Mouse (Mus musculus) B cell, adult 67 days (primary cell): ENCODE data around the gene Tra2a. TPM values are rescaled to one million over a fixed set of nuclear protein-coding genes. Genes with fewer than 3 reads are reported as not detected.

Source experiments
- total RNA-seq, 2 experiments: library from RNA; stranded (reverse); gene quantifications; 4 replicates each; pipeline ENCODE4 v1.2.4; 2023

The Tra2a gene
- 100 to 1,000 TPM; 200 to 236 TPM for total RNA-seq

GRCm38 (mm10) chr6:49263847-49264243, at the start of gene Tra2a:
TSS of gene Tra2a (minus strand) at chr6:49264033.

DNA sequence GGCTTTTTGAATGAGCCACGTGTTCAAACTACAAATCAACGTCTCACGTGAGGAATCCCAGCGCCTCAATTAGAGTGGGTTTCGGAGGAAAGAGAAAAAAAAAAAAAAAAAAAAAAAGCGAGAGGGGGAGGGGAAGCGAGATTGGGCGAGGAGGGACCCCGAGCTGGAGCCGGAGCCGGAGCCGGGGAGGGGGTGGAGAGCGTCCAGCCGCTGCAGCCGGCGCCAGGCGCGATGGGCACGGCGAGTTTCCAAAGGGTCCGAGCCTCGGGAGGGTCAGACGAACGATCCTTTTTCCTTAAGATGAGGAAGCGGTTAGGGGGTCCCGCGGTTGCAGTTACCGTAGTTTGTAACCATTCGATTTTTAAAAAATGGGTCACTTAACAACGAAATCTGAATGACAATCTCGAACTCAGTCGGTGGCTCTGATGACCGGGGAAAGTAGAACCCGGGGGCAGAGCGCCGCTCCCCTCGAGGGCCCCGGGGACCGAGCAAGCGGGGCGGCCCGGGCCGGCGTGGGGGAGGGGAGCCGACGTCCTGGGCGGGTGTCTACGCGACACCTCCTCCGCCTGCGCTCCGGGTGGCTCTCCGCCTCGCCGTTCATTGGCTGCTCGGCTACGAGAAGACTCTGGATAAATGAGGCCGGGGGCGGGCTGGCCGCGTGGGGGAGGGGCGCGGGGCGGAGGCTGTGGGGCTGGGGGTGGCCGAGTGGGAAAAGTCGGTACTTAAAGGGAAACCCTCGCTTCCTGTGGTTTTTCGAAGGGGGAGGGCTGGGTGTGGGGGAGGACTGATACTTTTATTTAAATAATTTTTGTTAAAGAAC, 48.7 kb downstream of the Tra2a start, which contains the start of gene Igf2bp3:
Igf2bp3 (minus strand) TSS at position 30 of the 820 bp plus-strand sequence.

Other genes starting within 250 kb of the Tra2a start
- not detected for gene Gpnmb, start 227.5 kb downstream of the Tra2a start, total RNA-seq
- 10 to 100 TPM; 33.7 to 41.9 TPM for gene Malsu1, start 190.2 kb downstream of the Tra2a start, total RNA-seq
- 1 to 10 TPM in 1 of 2 experiments, under 1 TPM in 1; 0.93 to 1.4 TPM for gene Igf2bp3, start 49.1 kb downstream of the Tra2a start, total RNA-seq
- 1 to 10 TPM; 3.2 to 3.6 TPM for gene Ccdc126, start 55.2 kb upstream of the Tra2a start, total RNA-seq
- gene Fam221a, start 103.7 kb upstream of the Tra2a start, total RNA-seq: 1 to 10 TPM; 2.8 to 3.6 TPM
- not detected for gene Stk31, start 131.6 kb upstream of the Tra2a start, total RNA-seq